Mouse (Mus musculus) lung, embryonic 14.5 days (tissue): ENCODE data around the gene Gmppa. TPM values are rescaled to one million over a fixed set of nuclear protein-coding genes. Genes with fewer than 3 reads are reported as not detected.
A peak's percentile ranks its signal among the peaks of the same experiment; 100 is the strongest.

ENCODE experiments used
- ATAC-seq: fragments of 200-750 bp; cut with Nextera tagmentation; 2 replicates; pipeline ENCODE4 v1.8.0; 2017; ENCODE audit warnings: mild to moderate bottlenecking, moderate TSS enrichment, moderate library complexity; ENCODE audit not compliant: insufficient read depth
- DNase-seq: peaks from one replicate; pipeline ENCODE4 v3.0.0-alpha.2; 2015
- H3K27ac ChIP-seq: fragments of 300-500 bp; sonication (generic); 2 replicates; pipeline ENCODE4 v1.5.1; 2014; ENCODE audit warnings: low read depth, mild to moderate bottlenecking, moderate library complexity
- H3K27me3 ChIP-seq: fragments of 300-500 bp; sonication (generic); 2 replicates; pipeline ENCODE4 v1.6.1; 2014; ENCODE audit warnings: low read length, control low read depth; ENCODE audit not compliant: insufficient read depth
- H3K36me3 ChIP-seq: fragments of 300-500 bp; sonication (generic); 2 replicates; pipeline ENCODE4 v1.6.1; 2014; ENCODE audit warnings: control low read depth; ENCODE audit not compliant: insufficient read depth
- H3K4me1 ChIP-seq: fragments of 300-500 bp; sonication (generic); 2 replicates; pipeline ENCODE4 v1.6.1; 2014; ENCODE audit warnings: antibody characterized with exemption, control low read depth; ENCODE audit not compliant: insufficient read depth
- H3K4me2 ChIP-seq: fragments of 300-500 bp; sonication (generic); 2 replicates; pipeline ENCODE4 v1.6.1; 2014; ENCODE audit warnings: mild to moderate bottlenecking
- H3K4me3 ChIP-seq: fragments of 300-500 bp; sonication (generic); 2 replicates; pipeline ENCODE4 v1.5.1; 2014; ENCODE audit warnings: low read depth, low read length
- H3K9ac ChIP-seq: fragments of 300-500 bp; sonication (generic); 2 replicates; pipeline ENCODE4 v1.6.1; 2014
- H3K9me3 ChIP-seq: fragments of 300-500 bp; sonication (generic); 2 replicates; pipeline ENCODE4 v1.6.1; 2016; ENCODE audit warnings: low read depth, low read length, control low read depth
- CTCF ChIP-seq: IDR thresholded peaks from 2 replicates; pipeline ENCODE4 v1.5.1; 2016; ENCODE audit warnings: antibody characterized with exemption, low read depth
- WGBS: fragments of 180-500 bp; shearing (Covaris S2); extraction: QIAGEN DNeasy Blood & Tissue Kit; methylation state at CpG from one replicate; pipeline ENCODE4 v1.1.7; 2014; 5-methylcytosine and 5-hydroxymethylcytosine counted together
- polyA plus RNA-seq: library from polyadenylated mRNA; unstranded; fragments of >200 nt; fragmentation: Nextera tagmentation; extraction: Ambion mirVana; gene quantifications from 2 replicates; pipeline ENCODE4 v1.2.1, GENCODE M21; 2014

Gene Gmppa
- polyA plus RNA-seq = 61.2 and 67.3 TPM in 2 replicates

GRCm38 (mm10) chr1:75435475-75436328 lies at the start of gene Gmppa:
Gene Gmppa (plus strand): TSS chr1:75435930.
- H3K9ac ChIP-seq = peak within 1 kb of the TSS; percentile 77
- peak; percentile 89 for ATAC-seq
- H3K9me3 ChIP-seq = no peaks in the 10 kb centered on the region
- H3K36me3 ChIP-seq = peaks cover 6% of the 10 kb centered on the region
- H3K4me2 ChIP-seq = peak within 1 kb of the TSS; percentile 87
- DNase-seq = peak; percentile 96
- peak within 1 kb of the TSS; percentile 75; the same call in 1 of the 2 replicates for H3K27ac ChIP-seq
- no peak for TF ChIP-seq CTCF
- WGBS = 5% methylated on average over 28 of the region's 28 CpGs
- H3K4me1 ChIP-seq = peaks cover 7% of the 10 kb centered on the region; the same call in 1 of the 2 replicates
- H3K27me3 ChIP-seq = no peaks in the 10 kb centered on the region
- peak within 1 kb of the TSS; percentile 66 for H3K4me3 ChIP-seq

- no peak for TF ChIP-seq CTCF
- Histone ChIP-seq H3K4me1 (peaks cover 21% of the 10 kb centered on the region), H3K4me3 (no peak overlapping the region), H3K27me3 (peaks cover 25% of the 10 kb centered on the region), H3K4me2 (no peak overlapping the region), H3K36me3 (peaks cover 17% of the 10 kb centered on the region; the same call in 1 of the 2 replicates), H3K27ac (no peak overlapping the region), H3K9ac (no peak overlapping the region), H3K9me3 (no peaks in the 10 kb centered on the region)
- DNase-seq = peak; percentile 37
- ATAC-seq = no peak
- WGBS = 34% methylated on average over 4 of the region's 4 CpGs
These were observed 49.6 kb upstream of the Gmppa start for GRCm38 (mm10) chr1:75386149-75386548.

- no peaks in the 10 kb centered on the region for H3K9me3 ChIP-seq
- H3K9ac ChIP-seq = no peak overlapping the region
- peaks cover 23% of the 10 kb centered on the region for H3K27me3 ChIP-seq
- 29% methylated on average over 7 of the region's 7 CpGs for WGBS
- peaks cover 17% of the 10 kb centered on the region for H3K4me1 ChIP-seq
- no peak overlapping the region for H3K27ac ChIP-seq
- peaks cover 17% of the 10 kb centered on the region; the same call in 1 of the 2 replicates for H3K36me3 ChIP-seq
- peak overlapping the region; percentile 26 for H3K4me3 ChIP-seq
- H3K4me2 ChIP-seq = peak overlapping the region; percentile 55
- DNase-seq (no peak), ATAC-seq (no peak)
- TF ChIP-seq CTCF = no peak
These were observed 48.2 kb upstream of the Gmppa start for GRCm38 (mm10) chr1:75387469-75387928.

DNA sequence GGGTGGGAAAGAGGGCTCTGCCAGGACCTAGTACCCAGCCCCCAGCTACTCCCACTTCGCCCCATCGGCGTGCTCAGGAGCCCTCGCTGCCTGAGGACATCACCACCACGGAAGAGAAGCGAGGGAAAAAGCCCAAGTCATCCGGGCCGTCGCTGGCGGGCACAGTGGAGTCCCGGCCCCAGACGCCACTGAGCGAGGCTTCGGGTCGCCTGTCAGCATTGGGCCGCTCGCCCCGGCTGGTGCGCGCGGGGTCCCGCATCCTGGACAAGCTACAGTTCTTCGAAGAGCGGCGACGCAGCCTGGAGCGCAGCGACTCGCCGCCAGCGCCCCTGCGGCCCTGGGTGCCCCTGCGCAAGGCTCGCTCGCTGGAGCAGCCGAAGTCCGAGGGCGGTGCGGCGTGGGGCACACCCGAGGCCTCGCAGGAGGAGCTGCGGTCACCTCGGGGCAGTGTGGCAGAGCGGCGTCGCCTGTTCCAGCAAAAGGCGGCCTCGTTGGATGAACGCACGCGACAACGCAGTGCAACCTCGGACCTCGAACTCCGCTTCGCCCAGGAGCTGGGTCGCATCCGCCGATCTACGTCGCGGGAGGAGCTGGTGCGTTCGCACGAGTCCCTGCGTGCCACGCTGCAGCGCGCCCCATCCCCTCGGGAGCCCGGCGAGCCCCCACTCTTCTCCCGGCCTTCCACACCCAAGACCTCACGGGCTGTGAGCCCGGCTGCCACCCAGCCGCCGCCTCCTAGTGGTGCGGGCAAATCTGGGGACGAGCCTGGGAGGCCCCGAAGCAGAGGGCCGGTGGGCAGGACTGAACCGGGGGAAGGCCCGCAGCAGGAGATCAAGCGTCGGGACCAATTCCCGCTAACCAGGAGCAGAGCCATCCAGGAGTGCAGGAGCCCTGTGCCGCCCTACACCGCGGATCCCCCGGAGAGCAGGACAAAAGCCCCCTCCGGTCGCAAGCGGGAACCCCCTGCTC lies 47.5 kb upstream of the Gmppa start:
- Histone ChIP-seq H3K27me3 (peaks cover 23% of the 10 kb centered on the region), H3K9me3 (no peaks in the 10 kb centered on the region), H3K4me1 (peaks cover 14% of the 10 kb centered on the region), H3K4me3 (peak overlapping the region; percentile 26), H3K36me3 (peaks cover 17% of the 10 kb centered on the region; the same call in 1 of the 2 replicates), H3K9ac (peak overlapping the region; percentile 36), H3K27ac (no peak overlapping the region), H3K4me2 (peak overlapping the region; percentile 55)
- WGBS = 10% methylated on average over 94 of the region's 94 CpGs
- TF ChIP-seq CTCF = no peak
- ATAC-seq (peak; percentile 46), DNase-seq (peak; percentile 35)

- TF ChIP-seq CTCF = no peak
- Histone ChIP-seq H3K4me3 (no peak overlapping the region; the same call in 1 of the 2 replicates), H3K9ac (no peak overlapping the region), H3K9me3 (no peaks in the 10 kb centered on the region), H3K36me3 (peaks cover 17% of the 10 kb centered on the region; the same call in 1 of the 2 replicates), H3K27ac (no peak overlapping the region), H3K4me1 (peaks cover 13% of the 10 kb centered on the region; the same call in 1 of the 2 replicates), H3K27me3 (peaks cover 23% of the 10 kb centered on the region), H3K4me2 (peak overlapping the region; percentile 55; the same call in 1 of the 2 replicates)
- no peak for DNase-seq
- WGBS = 38% methylated on average over 23 of the region's 23 CpGs
- no peak for ATAC-seq
These were observed 46.7 kb upstream of the Gmppa start for GRCm38 (mm10) chr1:75388898-75389515.

DNA sequence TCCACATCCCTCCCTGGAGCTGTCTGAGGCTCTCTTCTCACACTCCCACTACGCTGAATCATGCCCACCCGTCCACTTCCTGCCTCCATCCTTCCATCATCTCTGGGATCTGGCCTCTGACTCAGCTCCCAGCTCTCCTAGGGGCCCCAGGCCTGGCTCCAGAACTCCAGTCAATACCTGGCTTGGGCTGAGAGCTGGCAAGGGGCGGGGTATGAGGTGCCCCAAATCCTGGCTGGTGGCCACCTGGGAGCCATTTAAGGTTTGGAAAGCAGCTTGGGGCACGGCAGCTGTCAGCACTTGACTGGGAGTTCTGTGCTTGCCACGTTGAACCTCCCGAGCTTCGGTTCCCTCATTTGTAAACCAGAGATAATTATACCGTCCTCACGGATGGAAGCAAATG lies 42.6 kb upstream of the Gmppa start:
- no peak overlapping the region for H3K4me2 ChIP-seq
- peaks cover 12% of the 10 kb centered on the region for H3K27me3 ChIP-seq
- H3K27ac ChIP-seq = peak overlapping the region; percentile 46; the same call in 1 of the 2 replicates
- no peak for ATAC-seq
- DNase-seq = peak; percentile 11
- H3K9me3 ChIP-seq = no peaks in the 10 kb centered on the region
- H3K4me3 ChIP-seq = no peak overlapping the region
- peaks cover 3% of the 10 kb centered on the region; the same call in 1 of the 2 replicates for H3K4me1 ChIP-seq
- TF ChIP-seq CTCF = no peak
- H3K9ac ChIP-seq = no peak overlapping the region
- 59% methylated on average over 9 of the region's 9 CpGs for WGBS
- peaks cover 12% of the 10 kb centered on the region; the same call in 1 of the 2 replicates for H3K36me3 ChIP-seq
